Mouse (Mus musculus) small intestine, adult 2 months (tissue): ENCODE measurements around the gene Galm.

ENCODE experiments used
- CTCF ChIP-seq: fragments of 200-500 bp; IDR thresholded peaks from 2 replicates; pipeline ENCODE4 v1.5.1; 2012; ENCODE audit warnings: low read depth, mild to moderate bottlenecking, control low read depth, inconsistent platforms, low read length, moderate library complexity, mixed read lengths; ENCODE audit not compliant: insufficient replicate concordance, insufficient read length; ENCODE audit errors: extremely low read depth
- POLR2A ChIP-seq: fragments of 200-500 bp; IDR thresholded peaks from 2 replicates; pipeline ENCODE4 v1.6.1; 2012; ENCODE audit warnings: low read depth, mild to moderate bottlenecking, control low read depth, inconsistent platforms, low read length, moderate library complexity

GRCm38 (mm10) chr17:80128476-80128990 lies 1.3 kb downstream of the Galm start:
- no peak for TF ChIP-seq CTCF
- no peak for TF ChIP-seq POLR2A
